Mouse (Mus musculus) midbrain, embryonic 12.5 days (tissue): ENCODE data around the gene Zfp146. TPM values are rescaled to one million over a fixed set of nuclear protein-coding genes. Genes with fewer than 3 reads are reported as not detected.
"Not testable (repeated sequence)": the region's sequence is repeated elsewhere in the genome, so short reads cannot be mapped to it uniquely, and the experiment has no call there.

Experiments used
- ATAC-seq: fragments of 200-750 bp; cut with Nextera tagmentation; 2 replicates; pipeline ENCODE4 v1.8.0; 2017; ENCODE audit warnings: low read depth, moderate TSS enrichment, moderate library complexity; ENCODE audit not compliant: low FRiP score
- H3K27ac ChIP-seq: fragments of 300-500 bp; sonication (generic); replicated peaks from 2 replicates; pipeline ENCODE4 v1.5.1; 2016; ENCODE audit warnings: mild to moderate bottlenecking
- H3K27me3 ChIP-seq: fragments of 300-500 bp; sonication (generic); 2 replicates; pipeline ENCODE4 v1.6.1; 2016; ENCODE audit warnings: mild to moderate bottlenecking
- H3K36me3 ChIP-seq: fragments of 300-500 bp; sonication (generic); 2 replicates; pipeline ENCODE4 v1.6.1; 2016
- H3K4me1 ChIP-seq: fragments of 300-500 bp; sonication (generic); 2 replicates; pipeline ENCODE4 v1.6.1; 2016
- H3K4me2 ChIP-seq: fragments of 300-500 bp; sonication (generic); replicated peaks from 2 replicates; pipeline ENCODE4 v1.6.1; 2016; ENCODE audit warnings: mild to moderate bottlenecking, moderate library complexity
- H3K4me3 ChIP-seq: fragments of 300-500 bp; sonication (generic); 2 replicates; pipeline ENCODE4 v1.5.1; 2016; ENCODE audit warnings: mild to moderate bottlenecking
- H3K9ac ChIP-seq: fragments of 300-500 bp; sonication (generic); replicated peaks from 2 replicates; pipeline ENCODE4 v1.6.1; 2016; ENCODE audit warnings: mild to moderate bottlenecking, moderate library complexity
- H3K9me3 ChIP-seq: fragments of 300-500 bp; sonication (generic); 2 replicates; pipeline ENCODE4 v1.6.1; 2016; ENCODE audit warnings: mild to moderate bottlenecking
- WGBS: fragments of 180-500 bp; shearing (Covaris S2); methylation state at CpG from one replicate; pipeline ENCODE4 v1.1.7; 2016; 5-methylcytosine and 5-hydroxymethylcytosine counted together
- polyA plus RNA-seq: library from polyadenylated mRNA; unstranded; fragments of >200 nt; fragmentation: Nextera tagmentation; extraction: Ambion mirVana; gene quantifications from 2 replicates; pipeline ENCODE4 v1.2.1, GENCODE M21; 2016

Zfp146 gene
- polyA plus RNA-seq, 1 experiment from 2014 or later = 20.2 TPM

DNA sequence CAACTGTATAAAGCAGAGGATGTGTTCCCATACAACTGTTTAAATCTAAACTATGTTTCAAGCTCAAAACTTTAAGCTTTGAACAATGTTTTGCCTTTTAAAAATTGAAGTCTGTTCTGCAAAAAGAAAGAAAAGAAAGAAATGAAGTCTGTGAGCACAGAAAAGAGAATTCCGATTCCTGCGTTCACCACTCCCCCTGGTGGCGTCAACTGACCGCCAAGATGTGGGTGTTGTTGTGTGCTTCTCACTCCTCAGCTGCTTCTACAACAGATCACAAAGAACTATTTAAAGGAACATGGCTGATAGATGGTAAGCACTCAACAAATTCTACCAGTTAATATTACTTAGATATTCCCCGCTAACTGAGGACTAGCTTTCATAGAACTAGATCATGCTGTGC, 6.4 kb downstream of the Zfp146 start:
- H3K27me3 ChIP-seq = no peaks in the 10 kb centered on the region
- no peak overlapping the region for H3K27ac ChIP-seq
- 99% methylated on average over 5 of the region's 5 CpGs for WGBS
- peaks cover 95% of the 10 kb centered on the region for H3K36me3 ChIP-seq
- ATAC-seq = no peak
- H3K4me3 ChIP-seq = no peak overlapping the region
- H3K9ac ChIP-seq = no peak overlapping the region
- peaks cover 94% of the 10 kb centered on the region for H3K9me3 ChIP-seq
- H3K4me1 ChIP-seq = no peaks in the 10 kb centered on the region
- H3K4me2 ChIP-seq = no peak overlapping the region

DNA sequence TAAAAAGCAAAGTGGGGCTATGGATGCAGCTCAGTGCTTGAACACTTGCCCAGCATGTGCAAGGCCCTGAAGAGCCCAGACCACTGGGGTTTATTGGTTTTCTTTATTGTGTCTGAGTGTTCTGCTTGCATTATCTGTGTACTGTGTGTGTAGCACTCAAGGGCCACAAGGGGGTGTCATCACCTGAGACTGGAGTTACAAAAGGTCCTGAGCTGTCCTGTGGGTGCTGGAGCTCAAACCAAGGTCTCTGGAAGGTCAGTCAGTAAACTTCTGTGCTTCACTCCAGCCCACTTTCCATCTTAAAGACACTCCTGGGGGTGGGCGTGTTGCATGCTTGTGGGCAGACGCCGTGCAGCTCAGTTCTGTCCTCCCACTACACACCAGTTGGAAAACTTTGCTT, 14.0 kb downstream of the Zfp146 start:
- peaks cover 88% of the 10 kb centered on the region for H3K9me3 ChIP-seq
- 99% methylated on average over 3 of the region's 3 CpGs for WGBS
- H3K4me2 ChIP-seq = no peak overlapping the region
- H3K4me1 ChIP-seq = no peaks in the 10 kb centered on the region
- peaks cover 66% of the 10 kb centered on the region for H3K36me3 ChIP-seq
- H3K27me3 ChIP-seq = no peaks in the 10 kb centered on the region
- no peak for ATAC-seq
- H3K9ac ChIP-seq = no peak overlapping the region
- H3K27ac ChIP-seq = no peak overlapping the region
- no peak overlapping the region for H3K4me3 ChIP-seq

DNA sequence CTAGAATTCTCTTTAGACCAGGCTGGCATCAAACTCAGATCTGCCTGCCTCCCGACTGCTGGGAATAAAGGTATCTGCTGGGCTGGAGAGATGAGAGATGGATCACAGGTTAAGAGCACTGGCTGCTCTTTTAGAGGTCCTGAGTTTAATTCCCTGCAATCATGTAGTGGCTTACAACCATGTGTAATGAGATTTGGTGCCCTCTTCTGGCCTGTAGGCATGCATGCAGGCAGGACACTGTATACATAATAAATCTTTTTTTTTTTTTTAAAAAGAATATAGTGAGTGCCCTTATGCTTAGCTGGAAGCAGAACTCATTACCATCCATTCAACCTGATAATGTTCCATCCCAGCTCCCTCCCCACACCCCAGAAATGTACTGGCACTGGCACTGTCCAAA, 15.5 kb downstream of the Zfp146 start:
- Histone ChIP-seq H3K9ac (no peak overlapping the region), H3K27ac (no peak overlapping the region), H3K36me3 (peaks cover 58% of the 10 kb centered on the region), H3K4me2 (no peak overlapping the region), H3K27me3 (no peaks in the 10 kb centered on the region), H3K4me3 (no peak overlapping the region), H3K4me1 (no peaks in the 10 kb centered on the region), H3K9me3 (peaks cover 90% of the 10 kb centered on the region)
- WGBS = 95% methylated on average over 1 of the region's 1 CpGs
- no peak for ATAC-seq

DNA sequence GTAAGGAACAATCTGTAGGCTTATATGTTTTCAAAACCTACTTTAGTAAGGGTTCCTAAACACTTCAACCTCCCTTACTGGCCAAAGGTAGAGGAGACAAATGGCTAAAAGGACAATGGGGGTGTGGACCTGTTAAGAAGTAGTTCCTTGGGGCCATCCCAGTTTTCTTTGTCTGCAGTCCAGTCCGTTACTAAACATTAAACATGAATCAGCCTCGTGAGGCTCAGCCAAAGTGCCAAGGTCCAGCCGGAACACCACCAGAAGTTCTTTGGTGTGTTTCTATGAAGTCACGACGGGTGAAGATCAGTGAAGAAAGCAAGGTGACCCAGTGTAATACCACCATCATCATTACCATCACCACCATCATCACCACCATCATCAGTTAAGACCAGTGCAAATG, 22.5 kb downstream of the Zfp146 start:
- Histone ChIP-seq H3K4me1 (no peaks in the 10 kb centered on the region; the same call in 1 of the 2 replicates), H3K27ac (no peak overlapping the region), H3K9ac (no peak overlapping the region), H3K9me3 (peaks cover 50% of the 10 kb centered on the region), H3K4me3 (no peak overlapping the region), H3K27me3 (no peaks in the 10 kb centered on the region), H3K4me2 (no peak overlapping the region), H3K36me3 (peaks cover 31% of the 10 kb centered on the region)
- no peak for ATAC-seq
- 93% methylated on average over 5 of the region's 5 CpGs for WGBS

DNA sequence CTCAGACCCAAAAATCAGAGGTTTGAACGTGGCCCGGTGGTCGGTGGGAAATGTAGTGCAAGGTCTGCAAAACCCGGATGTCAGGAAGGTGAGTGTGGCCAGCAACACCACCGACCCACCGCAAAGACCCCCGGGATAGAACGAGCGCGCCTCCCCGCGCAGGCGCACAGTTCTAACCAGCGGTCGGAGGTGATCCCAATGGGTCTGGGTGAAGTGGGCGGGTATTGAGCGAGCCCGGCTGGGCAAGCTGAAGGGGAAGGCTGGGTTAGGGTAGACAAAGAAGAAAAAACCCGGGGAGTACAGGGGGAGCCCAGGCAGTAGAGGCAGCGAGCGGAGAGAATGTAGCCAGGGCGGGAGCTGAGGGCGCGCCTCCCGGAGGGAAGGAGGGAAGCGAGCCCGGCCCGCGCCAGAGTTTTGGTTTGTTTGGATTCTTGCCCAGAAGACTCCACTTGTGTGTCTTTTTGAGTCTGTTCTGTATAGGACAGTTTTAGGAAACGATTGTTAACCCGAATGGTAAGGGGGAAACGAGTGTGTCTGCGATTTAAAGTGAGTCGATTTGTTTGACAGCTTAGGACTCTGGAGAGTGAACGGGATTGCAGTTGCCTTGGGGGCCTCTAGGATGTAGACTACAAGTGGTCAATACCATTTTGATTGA, 25.9 kb downstream of the Zfp146 start:
- 2% methylated on average over 35 of the region's 35 CpGs for WGBS
- Histone ChIP-seq H3K27ac (peak overlapping the region; percentile 84), H3K27me3 (no peaks in the 10 kb centered on the region), H3K9me3 (peaks cover 22% of the 10 kb centered on the region), H3K4me1 (no peaks in the 10 kb centered on the region; the same call in 1 of the 2 replicates), H3K4me3 (peak overlapping the region; percentile 50), H3K9ac (peak overlapping the region; percentile 57), H3K36me3 (peaks cover 19% of the 10 kb centered on the region), H3K4me2 (peak overlapping the region; percentile 58)
- peak; percentile 97 for ATAC-seq

DNA sequence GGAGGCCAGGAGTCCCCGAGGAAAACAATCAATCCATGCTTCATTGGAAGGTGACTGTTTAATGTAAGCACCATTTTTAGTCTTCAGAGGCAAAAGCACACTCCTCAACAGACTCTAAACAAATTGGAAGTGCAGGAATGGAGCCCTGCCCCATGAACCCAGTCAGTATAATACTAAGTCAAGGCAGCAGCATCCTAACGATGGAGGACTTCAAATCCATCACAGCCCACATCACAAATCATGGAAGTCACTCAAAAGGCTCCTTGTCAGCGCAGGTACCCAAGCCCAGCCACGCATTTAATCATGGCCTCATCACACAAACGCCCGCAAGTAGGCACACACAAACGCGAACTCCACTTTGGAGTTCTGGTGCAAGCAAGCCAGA, 26.4 kb downstream of the Zfp146 start:
- H3K36me3 ChIP-seq = peaks cover 22% of the 10 kb centered on the region; the same call in 1 of the 2 replicates
- H3K9ac ChIP-seq = peak overlapping the region; percentile 57
- 19% methylated on average over 8 of the region's 8 CpGs for WGBS
- peak overlapping the region; percentile 84; the same call in 1 of the 2 replicates for H3K27ac ChIP-seq
- peak overlapping the region; percentile 58 for H3K4me2 ChIP-seq
- no peaks in the 10 kb centered on the region; the same call in 1 of the 2 replicates for H3K4me1 ChIP-seq
- ATAC-seq = no peak; the same call in 1 of the 2 replicates
- H3K9me3 ChIP-seq = peaks cover 18% of the 10 kb centered on the region
- no peaks in the 10 kb centered on the region for H3K27me3 ChIP-seq
- H3K4me3 ChIP-seq = peak overlapping the region; percentile 50

DNA sequence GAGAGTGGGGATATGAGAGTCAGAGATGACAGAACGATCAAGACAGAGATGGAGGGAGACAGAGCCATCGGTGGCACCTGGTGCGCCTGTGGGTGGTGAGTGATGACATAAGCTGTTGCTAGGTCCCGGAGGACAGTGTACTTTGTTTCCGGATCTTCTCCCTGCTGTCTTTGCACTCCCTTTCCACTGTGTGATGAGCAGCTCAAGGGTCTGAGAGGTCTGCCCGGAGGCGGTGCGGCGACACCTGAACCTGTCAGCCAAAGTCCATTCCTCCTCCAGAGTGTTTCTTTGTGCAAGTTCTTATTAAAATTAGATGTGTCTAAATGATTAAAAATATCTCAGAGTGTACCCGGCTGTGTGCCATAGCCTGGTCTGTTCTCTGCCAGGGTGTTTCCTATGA, 32.7 kb downstream of the Zfp146 start:
- WGBS = 92% methylated on average over 10 of the region's 10 CpGs
- no peak overlapping the region for H3K27ac ChIP-seq
- no peak overlapping the region for H3K9ac ChIP-seq
- H3K4me2 ChIP-seq = no peak overlapping the region
- H3K4me1 ChIP-seq = no peaks in the 10 kb centered on the region
- H3K4me3 ChIP-seq = no peak overlapping the region
- no peaks in the 10 kb centered on the region for H3K27me3 ChIP-seq
- peaks cover 59% of the 10 kb centered on the region for H3K36me3 ChIP-seq
- ATAC-seq = no peak
- H3K9me3 ChIP-seq = peaks cover 6% of the 10 kb centered on the region; the same call in 1 of the 2 replicates

DNA sequence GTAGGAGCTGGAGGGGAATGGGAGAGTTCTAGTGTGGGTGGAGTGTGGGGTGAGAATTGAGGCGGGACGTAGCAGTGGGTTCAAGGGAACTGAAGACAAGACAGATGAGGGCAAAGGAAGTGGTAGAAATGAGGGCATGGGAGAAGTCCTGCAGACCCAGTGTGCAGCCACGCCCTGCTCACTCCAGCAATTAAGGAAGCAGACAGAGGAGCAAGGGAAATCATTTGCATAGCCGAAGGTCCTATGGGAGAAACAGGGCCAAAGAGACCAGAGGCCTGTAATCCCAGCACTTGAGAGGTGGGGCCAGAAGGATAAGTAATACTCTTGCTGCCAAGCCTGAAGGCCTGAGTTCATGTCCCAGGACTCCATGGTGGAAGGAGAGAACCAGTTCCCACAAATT, 37.2 kb downstream of the Zfp146 start:
- no peaks in the 10 kb centered on the region for H3K4me1 ChIP-seq
- 0 out of 2 replicates have a peak, but pooled peaks cover 2% of the 10 kb centered on the region for H3K9me3 ChIP-seq
- no peaks in the 10 kb centered on the region for H3K27me3 ChIP-seq
- peaks cover 87% of the 10 kb centered on the region for H3K36me3 ChIP-seq
- H3K27ac ChIP-seq = no peak overlapping the region
- no peak overlapping the region for H3K4me2 ChIP-seq
- no peak overlapping the region for H3K4me3 ChIP-seq
- WGBS = 94% methylated on average over 4 of the region's 4 CpGs
- H3K9ac ChIP-seq = no peak overlapping the region
- ATAC-seq = no peak

DNA sequence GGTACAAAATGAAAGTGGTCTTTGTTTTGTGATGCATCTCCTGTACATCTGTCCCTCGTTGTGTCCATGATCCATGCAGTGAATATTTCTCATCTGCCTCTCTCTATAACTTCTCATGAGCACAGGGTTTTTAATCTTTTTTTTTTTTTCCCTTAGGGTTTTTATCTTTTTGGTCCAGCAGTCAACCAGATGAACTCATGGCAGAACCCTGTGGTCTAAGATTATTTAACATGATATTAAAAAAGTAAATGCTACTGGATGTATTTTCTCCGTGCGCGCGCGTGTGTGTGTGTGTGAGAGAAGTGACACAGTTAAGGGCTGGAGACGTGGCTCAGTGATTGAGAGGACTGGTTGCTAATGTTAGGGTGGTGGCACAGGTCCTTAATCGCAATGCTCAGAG, 39.6 kb downstream of the Zfp146 start:
- Histone ChIP-seq H3K9ac (no peak overlapping the region), H3K9me3 (0 out of 2 replicates have a peak, but pooled peaks cover 2% of the 10 kb centered on the region), H3K27ac (no peak overlapping the region), H3K36me3 (peaks cover 83% of the 10 kb centered on the region), H3K4me3 (no peak overlapping the region), H3K27me3 (no peaks in the 10 kb centered on the region), H3K4me1 (no peaks in the 10 kb centered on the region), H3K4me2 (no peak overlapping the region)
- no peak for ATAC-seq
- WGBS = 94% methylated on average over 8 of the region's 8 CpGs

DNA sequence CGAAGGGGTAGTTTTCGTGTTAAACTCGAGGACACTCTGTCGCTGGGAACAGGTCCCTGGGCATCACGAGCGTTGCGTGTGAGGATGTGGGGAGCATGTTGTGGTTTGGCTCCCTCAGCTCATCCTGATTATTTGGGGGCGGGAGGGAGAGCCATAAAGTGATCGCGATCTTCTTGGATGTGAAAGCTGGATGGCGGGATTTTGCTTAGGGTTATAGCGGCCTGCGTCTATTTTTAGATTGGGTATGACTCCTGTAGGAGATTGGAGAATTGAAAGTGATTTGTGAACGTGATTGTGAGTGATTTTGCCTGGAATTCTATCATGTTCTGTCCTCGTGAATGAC, 47.4 kb downstream of the Zfp146 start:
- peaks cover 11% of the 10 kb centered on the region for H3K36me3 ChIP-seq
- WGBS = 13% methylated on average over 15 of the region's 15 CpGs
- peaks cover 11% of the 10 kb centered on the region for H3K4me1 ChIP-seq
- no peaks in the 10 kb centered on the region for H3K9me3 ChIP-seq
- peak overlapping the region; percentile 73 for H3K9ac ChIP-seq
- H3K4me3 ChIP-seq = peak overlapping the region; percentile 66
- peak overlapping the region; percentile 79 for H3K4me2 ChIP-seq
- peak overlapping the region; percentile 76 for H3K27ac ChIP-seq
- H3K27me3 ChIP-seq = no peaks in the 10 kb centered on the region
- peak; percentile 60 for ATAC-seq

DNA sequence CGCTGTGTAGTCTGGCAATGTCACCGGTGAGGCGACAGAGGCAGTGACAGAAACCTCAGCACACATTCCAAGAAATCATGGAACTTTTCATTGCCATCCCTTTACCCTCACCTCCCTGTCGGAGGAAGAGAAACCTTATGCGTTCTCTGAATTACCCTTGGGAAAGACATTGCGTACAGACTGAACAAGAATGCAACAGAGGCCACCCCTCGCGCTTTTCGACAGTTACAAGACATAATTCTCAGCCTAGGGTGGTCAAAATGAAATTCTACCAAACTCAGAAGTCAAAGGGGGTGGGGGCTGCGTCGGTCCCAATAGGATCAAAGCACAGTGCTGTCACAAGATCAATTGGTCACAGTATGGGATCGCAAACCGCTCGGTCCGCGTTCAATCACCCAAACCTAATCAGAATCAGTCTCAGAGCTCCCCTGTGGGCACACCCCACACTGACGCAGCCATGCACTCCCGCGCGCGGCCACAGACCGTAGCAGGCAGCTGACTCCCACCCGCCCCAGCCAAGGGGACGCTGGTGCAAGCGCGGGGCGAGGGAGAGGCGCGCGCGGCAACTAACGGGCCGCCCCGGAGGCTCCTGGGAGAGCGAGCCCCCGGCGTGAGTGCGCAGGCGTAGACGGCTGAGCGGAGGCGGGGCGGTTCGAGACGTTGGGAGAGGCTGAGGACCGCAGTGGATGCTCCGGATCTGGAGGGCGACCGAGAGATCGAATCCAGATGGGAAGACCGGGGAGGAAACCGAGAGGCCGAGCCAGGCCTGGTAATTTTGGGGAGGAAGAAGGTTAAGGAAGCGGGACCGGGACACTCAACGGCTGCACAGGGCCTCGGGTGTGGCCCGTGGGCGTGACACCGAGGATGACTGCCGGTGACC, 48.0 kb downstream of the Zfp146 start, which contains the start of gene Zfp382:
TSS of gene Zfp382 (plus strand) at position 635 of the 880 bp plus-strand sequence.
- peak; percentile 97 for ATAC-seq
- H3K9ac ChIP-seq = peak within 1 kb of the TSS; percentile 73
- peaks cover 6% of the 10 kb centered on the region for H3K36me3 ChIP-seq
- H3K4me3 ChIP-seq = peak within 1 kb of the TSS; percentile 66
- peak within 1 kb of the TSS; percentile 79 for H3K4me2 ChIP-seq
- H3K9me3 ChIP-seq = 0 out of 2 replicates have a peak, but pooled peaks cover under 1% of the 10 kb centered on the region
- H3K27me3 ChIP-seq = no peaks in the 10 kb centered on the region
- peak within 1 kb of the TSS; percentile 76 for H3K27ac ChIP-seq
- peaks cover 11% of the 10 kb centered on the region for H3K4me1 ChIP-seq
- under 1% methylated on average over 61 of the region's 61 CpGs for WGBS

DNA sequence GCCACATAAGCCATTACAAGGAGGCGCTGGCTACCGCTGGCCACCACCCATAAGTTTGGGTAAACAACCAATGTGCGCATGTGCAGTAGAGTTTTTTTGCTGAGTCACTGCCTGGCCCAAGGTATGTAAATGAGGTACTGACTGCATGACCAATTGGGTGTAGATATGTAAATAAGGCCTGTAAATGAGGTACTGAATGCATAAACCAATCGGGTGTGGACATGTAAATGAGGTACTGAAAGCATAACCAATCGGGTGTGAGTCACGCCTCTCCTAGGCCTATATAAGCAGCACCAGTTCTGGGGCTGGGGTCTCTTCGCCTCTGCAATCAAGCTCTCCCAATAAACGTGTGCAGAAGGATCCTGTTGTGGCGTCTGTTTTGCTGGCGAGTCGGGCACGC, 51.6 kb downstream of the Zfp146 start:
- not testable (repeated sequence) for H3K9ac ChIP-seq, H3K27ac ChIP-seq, H3K27me3 ChIP-seq, H3K4me1 ChIP-seq, H3K4me3 ChIP-seq, H3K4me2 ChIP-seq, H3K36me3 ChIP-seq, ATAC-seq
- 95% methylated on average over 12 of the region's 12 CpGs for WGBS
- H3K9me3 ChIP-seq = peaks cover 26% of the 10 kb centered on the region
